Mouse (Mus musculus) myocyte (in vitro differentiated cells): Measurements from ENCODE around the gene Tcaf2. TPM values are rescaled to one million over a fixed set of nuclear protein-coding genes. Genes with fewer than 3 reads are reported as not detected.

Experiments
- H3K27me3 ChIP-seq: one replicate; pipeline ENCODE4 v1.6.1; 2011; ENCODE audit not compliant: control insufficient read depth, insufficient read depth, insufficient read length
- H3K36me3 ChIP-seq: one replicate; pipeline ENCODE4 v1.6.1; 2011; ENCODE audit not compliant: control insufficient read depth, insufficient read depth
- H3K4me2 ChIP-seq: one replicate; pipeline ENCODE4 v1.6.1; 2011; ENCODE audit warnings: low read depth, control low read depth
- H3K4me3 ChIP-seq: one replicate; pipeline ENCODE4 v1.5.1; 2011; ENCODE audit warnings: mild to moderate bottlenecking, control low read depth, moderate library complexity
- H3K79me2 ChIP-seq: one replicate; pipeline ENCODE4 v1.6.1; 2011; ENCODE audit not compliant: control insufficient read depth, insufficient read depth
- H3ac ChIP-seq: one replicate; pipeline ENCODE4 v1.6.1; 2011; ENCODE audit not compliant: control insufficient read depth, insufficient read length
- CEBPB ChIP-seq: IDR thresholded peaks from 2 replicates; pipeline ENCODE4 v1.6.1; 2011; ENCODE audit warnings: mild to moderate bottlenecking, moderate library complexity; ENCODE audit not compliant: poor library complexity, insufficient read depth, severe bottlenecking
- E2F4 ChIP-seq: IDR thresholded peaks from one replicate; pipeline ENCODE4 v1.6.1; 2011; ENCODE audit warnings: mild to moderate bottlenecking, control low read depth, moderate library complexity; ENCODE audit not compliant: insufficient read depth
- MAX ChIP-seq: IDR thresholded peaks from one replicate; pipeline ENCODE4 v1.6.1; 2011; ENCODE audit warnings: low read depth, mild to moderate bottlenecking, control low read depth
- MYOD1 ChIP-seq, 3 experiments: IDR thresholded peaks; one replicate each; pipeline ENCODE4 v1.6.1; 2011; ENCODE audit warnings: control low read depth in 2 of 3, low read depth in 2 of 3, mild to moderate bottlenecking in 2 of 3, moderate library complexity in 1 of 3; ENCODE audit not compliant: insufficient read length in 2 of 3, control insufficient read depth in 1 of 3
- MYOG ChIP-seq, 3 experiments: IDR thresholded peaks; one replicate each; pipeline ENCODE4 v1.6.1; 2011; ENCODE audit warnings: control low read depth in 2 of 3, low read depth in 2 of 3, mild to moderate bottlenecking in 2 of 3; ENCODE audit not compliant: insufficient read length in 2 of 3, control insufficient read depth in 1 of 3, insufficient read depth in 1 of 3
- POLR2A ChIP-seq: IDR thresholded peaks from one replicate; pipeline ENCODE4 v1.6.1; 2011; ENCODE audit warnings: low read depth, mild to moderate bottlenecking, control low read depth, moderate library complexity; ENCODE audit not compliant: insufficient read length
- POLR2AphosphoS2 ChIP-seq: IDR thresholded peaks from one replicate; pipeline ENCODE4 v1.6.1; 2011; ENCODE audit warnings: low read depth, control low read depth; ENCODE audit not compliant: insufficient read length
- REST ChIP-seq: IDR thresholded peaks from one replicate; pipeline ENCODE4 v1.6.1; 2011; ENCODE audit warnings: mild to moderate bottlenecking, control low read depth, moderate library complexity; ENCODE audit not compliant: insufficient read depth, insufficient read length
- SRF ChIP-seq: IDR thresholded peaks from one replicate; pipeline ENCODE4 v1.6.1; 2011; ENCODE audit warnings: low read depth; ENCODE audit not compliant: control insufficient read depth, insufficient read length
- TCF12 ChIP-seq: IDR thresholded peaks from one replicate; pipeline ENCODE4 v1.6.1; 2011; ENCODE audit warnings: mild to moderate bottlenecking, control low read depth; ENCODE audit not compliant: poor library complexity, insufficient read depth, severe bottlenecking
- TCF3 ChIP-seq: IDR thresholded peaks from one replicate; pipeline ENCODE4 v1.6.1; 2011; ENCODE audit warnings: low read depth, control low read depth; ENCODE audit not compliant: insufficient read length
- USF1 ChIP-seq: IDR thresholded peaks from one replicate; pipeline ENCODE4 v1.6.1; 2011; ENCODE audit warnings: low read depth, mild to moderate bottlenecking, control low read depth, moderate library complexity
- polyA plus RNA-seq: library from polyadenylated mRNA; unstranded; fragments of >200 nt; fragmentation: generic; extraction: Trizol; gene quantifications from one replicate; pipeline ENCODE4 v1.2.1, GENCODE M21; 2012; ENCODE audit warnings: missing spikeins

Gene Tcaf2
- polyA plus RNA-seq, 1 experiment = 4.3 TPM

DNA sequence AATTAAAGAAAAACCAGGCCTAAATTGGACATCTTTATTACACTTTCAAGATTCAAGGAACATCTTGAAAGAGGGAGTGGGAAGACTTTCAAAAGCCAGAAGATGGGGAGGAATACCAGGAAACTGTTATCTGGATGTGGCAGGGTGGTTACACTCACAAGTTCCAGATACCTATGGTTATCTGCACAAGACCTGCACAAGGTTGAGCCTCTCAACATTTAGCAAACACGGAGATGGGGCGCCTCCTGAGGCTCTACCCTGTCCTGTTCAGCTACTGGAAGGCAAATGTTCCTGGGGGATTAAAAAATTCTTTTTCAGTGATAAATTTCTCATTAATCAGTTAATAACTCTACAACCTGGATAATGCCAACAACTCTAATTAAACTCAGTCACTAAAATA, 67.6 kb downstream of the Tcaf2 start:
- Histone ChIP-seq H3K27me3 (no peaks in the 10 kb centered on the region), H3K79me2 (no peaks in the 10 kb centered on the region), H3ac (no peak overlapping the region), H3K36me3 (no peaks in the 10 kb centered on the region), H3K4me3 (no peak overlapping the region), H3K4me2 (no peak overlapping the region)
- TF ChIP-seq POLR2AphosphoS2 (no peak), MYOG (IDR thresholded peaks at IDR 0.05; ENCODE audit: control insufficient read depth in 1 of 3, insufficient read depth in 1 of 3, insufficient read length in 2 of 3, low read depth in 2 of 3) (no peak), MYOD1 (IDR thresholded peaks at IDR 0.05; ENCODE audit: control insufficient read depth in 1 of 3, insufficient read length in 2 of 3, low read depth in 2 of 3) (no peak), USF1 (no peak), CEBPB (no peak), TCF3 (no peak), POLR2A (no peak), SRF (no peak), REST (no peak), TCF12 (no peak), MAX (no peak), E2F4 (no peak)

Other genes with a start within 250 kb of the Tcaf2 start
- gene Tas2r143, start 245.0 kb downstream of the Tcaf2 start, polyA plus RNA-seq = not detected
- not detected for gene Tas2r135, start 239.8 kb downstream of the Tcaf2 start, polyA plus RNA-seq
- not detected for gene Tas2r126, start 210.7 kb downstream of the Tcaf2 start, polyA plus RNA-seq
- not detected for gene Olfr458, start 180.1 kb downstream of the Tcaf2 start, polyA plus RNA-seq
- gene Olfr457, start 168.9 kb downstream of the Tcaf2 start, polyA plus RNA-seq = 0.01 TPM
- 0.05 TPM for gene Olfr456, start 158.0 kb downstream of the Tcaf2 start, polyA plus RNA-seq
- gene Olfr455, start 97.7 kb downstream of the Tcaf2 start, polyA plus RNA-seq = not detected
- gene Tcaf3, start 47.6 kb downstream of the Tcaf2 start, polyA plus RNA-seq = not detected
- 15.9 TPM for gene Tcaf1, start 64.8 kb upstream of the Tcaf2 start, polyA plus RNA-seq
- not detected for gene Olfr453, start 94.1 kb upstream of the Tcaf2 start, polyA plus RNA-seq
- gene Olfr38, start 111.2 kb upstream of the Tcaf2 start, polyA plus RNA-seq = not detected
- gene Olfr452, start 139.8 kb upstream of the Tcaf2 start, polyA plus RNA-seq = not detected
- not detected for gene Olfr450, start 166.7 kb upstream of the Tcaf2 start, polyA plus RNA-seq
- gene Olfr449, start 189.1 kb upstream of the Tcaf2 start, polyA plus RNA-seq = not detected
- gene Olfr448, start 245.2 kb upstream of the Tcaf2 start, polyA plus RNA-seq = not detected